Mouse (Mus musculus): ENCODE measurements around the gene Vps26a.

- TF ChIP-seq CTCF (IDR thresholded peaks at IDR 0.05; ENCODE audit: borderline replicate concordance, extremely low read depth, insufficient read depth, insufficient read length): no peak
- no peak for TF ChIP-seq POLR2A (IDR thresholded peaks at IDR 0.05; ENCODE audit: borderline replicate concordance, extremely low read depth, insufficient read depth, insufficient read length, poor library complexity, severe bottlenecking)
Measured at GRCm38 (mm10) chr10:62418831-62419356, 67.7 kb downstream of the Vps26a start.

All from brain, embryonic 14.5 days (tissue).